Mouse (Mus musculus): ENCODE data around the gene Slc5a12.

Gene Slc5a12

GRCm38 (mm10) chr2:110596932-110597331 lies at the start of gene Slc5a12:
TSS of gene Slc5a12 (plus strand) at chr2:110597298.
- peak; percentile 60 to 76 for DNase-seq

GRCm38 (mm10) chr2:110556098-110556497 lies 41.0 kb upstream of the Slc5a12 start:
- no peak for DNase-seq

GRCm38 (mm10) chr2:110562621-110563020 lies 34.5 kb upstream of the Slc5a12 start:
- DNase-seq, result no peak

- peak; percentile 74 to 75 for DNase-seq
These were observed 32.1 kb upstream of the Slc5a12 start for GRCm38 (mm10) chr2:110564673-110565627.

GRCm38 (mm10) chr2:110586692-110587091 lies 10.4 kb upstream of the Slc5a12 start:
- DNase-seq, result no peak

GRCm38 (mm10) chr2:110590007-110590406 lies 7.1 kb upstream of the Slc5a12 start:
- DNase-seq, result peak; percentile 14 to 29

GRCm38 (mm10) chr2:110592276-110592675 lies 4.8 kb upstream of the Slc5a12 start:
- peak in 1 of 2 experiments; percentile 43 for DNase-seq

- DNase-seq, result no peak
These were observed 47.3 kb downstream of the Slc5a12 start for GRCm38 (mm10) chr2:110644358-110644757.

GRCm38 (mm10) chr2:110644846-110645245 lies 47.7 kb downstream of the Slc5a12 start:
- DNase-seq, result no peak

- DNase-seq, result no peak
These were observed 66.2 kb downstream of the Slc5a12 start for GRCm38 (mm10) chr2:110663329-110663728.

GRCm38 (mm10) chr2:110671071-110671624 lies 74.0 kb downstream of the Slc5a12 start:
- DNase-seq, result no peak
